Mouse (Mus musculus): Measurements from ENCODE around the gene Id3. TPM values are rescaled to one million over a fixed set of nuclear protein-coding genes. Genes with fewer than 3 reads are reported as not detected.

The Id3 gene
- polyA plus RNA-seq, 1 experiment from 2014 or later, result 411 TPM

DNA sequence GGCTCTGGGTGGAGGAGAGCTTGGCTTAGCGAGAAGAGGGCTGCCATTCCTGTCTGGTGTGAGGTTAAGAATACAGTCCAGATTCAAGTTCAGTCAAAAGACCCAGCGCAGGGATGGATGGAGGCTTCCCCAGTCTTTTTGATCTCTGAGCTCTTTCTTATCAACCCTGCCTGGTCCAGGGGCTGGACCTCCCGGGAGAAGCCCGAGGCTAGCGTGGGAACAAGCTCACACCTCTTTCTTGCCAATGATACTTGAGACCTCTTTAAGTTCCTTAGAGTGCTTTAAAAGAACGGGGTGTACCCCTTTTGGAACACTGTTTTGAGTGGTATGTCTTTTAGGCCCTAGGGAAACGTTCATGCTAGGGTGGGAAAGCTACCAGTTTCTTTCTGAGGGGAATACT is 51.7 kb downstream of the Id3 start:
- Histone ChIP-seq H3K4me2 (no peak overlapping the region), H3K4me1 (ENCODE audit: control insufficient read depth, insufficient read depth, low read length) (peaks cover 23% of the 10 kb centered on the region), H3K27ac (ENCODE audit: low read depth, low read length) (no peak overlapping the region), H3K36me3 (ENCODE audit: control insufficient read depth, insufficient read depth, low read length) (peaks cover 4% of the 10 kb centered on the region; the same call in 1 of the 2 replicates), H3K4me3 (ENCODE audit: low read depth, low read length) (no peak overlapping the region), H3K9ac (ENCODE audit: low read depth, low read length) (0 out of 2 replicates have a peak overlapping the region, but pooled peaks have one; percentile 34), H3K9me3 (replicated peaks; ENCODE audit: control insufficient read depth, low read length) (no peaks in the 10 kb centered on the region), H3K27me3 (ENCODE audit: control insufficient read depth, insufficient read depth, low read length) (no peaks in the 10 kb centered on the region)
- 23% methylated on average over 7 of the region's 7 CpGs for WGBS (ENCODE audit: insufficient replicate concordance)
- no peak for ATAC-seq (replicated peaks; ENCODE audit: insufficient number of reproducible peaks, low FRiP score, low TSS enrichment)

Other genes starting within 250 kb of the Id3 start
- 0.25 and 0.73 TPM in 2 replicates for gene Cnr2, start 248.1 kb upstream of the Id3 start, polyA plus RNA-seq (2014; fragmentation: Nextera tagmentation; extraction: Ambion mirVana)
- 42.4 and 46.5 TPM in 2 replicates for gene Fuca1, start 222.8 kb upstream of the Id3 start, polyA plus RNA-seq (2014; fragmentation: Nextera tagmentation; extraction: Ambion mirVana)
- 75.9 and 84.0 TPM in 2 replicates for gene Hmgcl, start 197.0 kb upstream of the Id3 start, polyA plus RNA-seq (2014; fragmentation: Nextera tagmentation; extraction: Ambion mirVana)
- gene Gale, start 179.8 kb upstream of the Id3 start, polyA plus RNA-seq (2014; fragmentation: Nextera tagmentation; extraction: Ambion mirVana), result 30.2 and 31.8 TPM in 2 replicates
- gene Lypla2, start 170.9 kb upstream of the Id3 start, polyA plus RNA-seq (2014; fragmentation: Nextera tagmentation; extraction: Ambion mirVana), result 68.6 and 71.5 TPM in 2 replicates
- 46.0 and 51.9 TPM in 2 replicates for gene Pithd1, start 156.2 kb upstream of the Id3 start, polyA plus RNA-seq (2014; fragmentation: Nextera tagmentation; extraction: Ambion mirVana)
- gene Eloa, start 121.7 kb upstream of the Id3 start, polyA plus RNA-seq (2014; fragmentation: Nextera tagmentation; extraction: Ambion mirVana), result 34.8 and 39.8 TPM in 2 replicates
- 287 and 345 TPM in 2 replicates for gene Rpl11, start 90.1 kb upstream of the Id3 start, polyA plus RNA-seq (2014; fragmentation: Nextera tagmentation; extraction: Ambion mirVana)
- 4.8 and 5.8 TPM in 2 replicates for gene E2f2, start 28.9 kb downstream of the Id3 start, polyA plus RNA-seq (2014; fragmentation: Nextera tagmentation; extraction: Ambion mirVana)
- gene Asap3, start 62.9 kb downstream of the Id3 start, polyA plus RNA-seq (2014; fragmentation: Nextera tagmentation; extraction: Ambion mirVana), result 1.8 and 2.1 TPM in 2 replicates
- gene Tcea3, start 104.2 kb downstream of the Id3 start, polyA plus RNA-seq (2014; fragmentation: Nextera tagmentation; extraction: Ambion mirVana), result 56.4 and 56.7 TPM in 2 replicates
- gene Zfp46, start 141.2 kb downstream of the Id3 start, polyA plus RNA-seq (2014; fragmentation: Nextera tagmentation; extraction: Ambion mirVana), result 18.4 and 20.6 TPM in 2 replicates
- 85.8 and 87.1 TPM in 2 replicates for gene Hnrnpr, start 167.4 kb downstream of the Id3 start, polyA plus RNA-seq (2014; fragmentation: Nextera tagmentation; extraction: Ambion mirVana)